Mouse (Mus musculus) naive thymus-derived CD4-positive, alpha-beta T cell, adult 2 months (primary cell): Measurements from ENCODE around the gene Arhgap29.

Experiments
- DNase-seq: peaks from one replicate; pipeline ENCODE4 v3.0.0-alpha.2; 2011; ENCODE audit warnings: low read depth

Gene Arhgap29

GRCm38 (mm10) chr3:121952041-121952591 lies at the start of gene Arhgap29:
Gene Arhgap29 (plus strand): TSS chr3:121952541.
- no peak for DNase-seq

GRCm38 (mm10) chr3:121902729-121903128 lies 49.6 kb upstream of the Arhgap29 start:
- DNase-seq = no peak

- DNase-seq = no peak
Measured at GRCm38 (mm10) chr3:121903286-121903685, 49.1 kb upstream of the Arhgap29 start.

- DNase-seq = no peak
Measured at GRCm38 (mm10) chr3:121903695-121904094, 48.6 kb upstream of the Arhgap29 start.

GRCm38 (mm10) chr3:121904476-121904875 lies 47.9 kb upstream of the Arhgap29 start:
- no peak for DNase-seq

GRCm38 (mm10) chr3:121906623-121907022 lies 45.7 kb upstream of the Arhgap29 start:
- DNase-seq = no peak

GRCm38 (mm10) chr3:121909155-121909554 lies 43.2 kb upstream of the Arhgap29 start:
- DNase-seq = no peak

- no peak for DNase-seq
Measured at GRCm38 (mm10) chr3:121913476-121913875, 38.9 kb upstream of the Arhgap29 start.

- DNase-seq = no peak
Measured at GRCm38 (mm10) chr3:121914459-121915185, 37.7 kb upstream of the Arhgap29 start.

- DNase-seq = no peak
Measured at GRCm38 (mm10) chr3:121915191-121915590, 37.1 kb upstream of the Arhgap29 start.

GRCm38 (mm10) chr3:121916802-121917532 lies 35.4 kb upstream of the Arhgap29 start:
- DNase-seq = no peak

- DNase-seq = no peak
Measured at GRCm38 (mm10) chr3:121917658-121918057, 34.7 kb upstream of the Arhgap29 start.

GRCm38 (mm10) chr3:121919961-121920360 lies 32.4 kb upstream of the Arhgap29 start:
- DNase-seq = no peak

- DNase-seq = no peak
Measured at GRCm38 (mm10) chr3:121920769-121921168, 31.6 kb upstream of the Arhgap29 start.

GRCm38 (mm10) chr3:121924768-121925486 lies 27.4 kb upstream of the Arhgap29 start:
- no peak for DNase-seq

- DNase-seq = no peak
Measured at GRCm38 (mm10) chr3:121927601-121928000, 24.7 kb upstream of the Arhgap29 start.

GRCm38 (mm10) chr3:121932815-121933214 lies 19.5 kb upstream of the Arhgap29 start:
- DNase-seq = no peak

- no peak for DNase-seq
Measured at GRCm38 (mm10) chr3:121936241-121936640, 16.1 kb upstream of the Arhgap29 start.

GRCm38 (mm10) chr3:121937036-121937435 lies 15.3 kb upstream of the Arhgap29 start:
- DNase-seq = no peak

- no peak for DNase-seq
Measured at GRCm38 (mm10) chr3:121939658-121940057, 12.7 kb upstream of the Arhgap29 start.

- no peak for DNase-seq
Measured at GRCm38 (mm10) chr3:121940094-121940889, 12.0 kb upstream of the Arhgap29 start.
